Mouse (Mus musculus): Measurements from ENCODE around the gene Aldh3b1.

Aldh3b1 gene

GRCm38 (mm10) chr19:3884325-3884990 lies 45.1 kb downstream of the Aldh3b1 start:
- no peak for DNase-seq (ENCODE audit: extremely low spot score, low read depth, low spot score)

- DNase-seq (ENCODE audit: extremely low spot score, low read depth, low spot score) = no peak
Measured at GRCm38 (mm10) chr19:3882214-3882613, 47.4 kb downstream of the Aldh3b1 start.

GRCm38 (mm10) chr19:3880054-3880848 lies 49.4 kb downstream of the Aldh3b1 start:
- DNase-seq (ENCODE audit: extremely low spot score, low read depth, low spot score) = no peak

GRCm38 (mm10) chr19:3875045-3875444 lies 54.6 kb downstream of the Aldh3b1 start:
- no peak for DNase-seq (ENCODE audit: extremely low spot score, low read depth, low spot score)

GRCm38 (mm10) chr19:3872373-3872772 lies 57.2 kb downstream of the Aldh3b1 start:
- no peak for DNase-seq (ENCODE audit: extremely low spot score, low read depth, low spot score)

GRCm38 (mm10) chr19:3871468-3871867 lies 58.1 kb downstream of the Aldh3b1 start:
- DNase-seq (ENCODE audit: extremely low spot score, low read depth, low spot score) = no peak

- no peak for DNase-seq (ENCODE audit: extremely low spot score, low read depth, low spot score)
Measured at GRCm38 (mm10) chr19:3868290-3868689, 61.3 kb downstream of the Aldh3b1 start.

GRCm38 (mm10) chr19:3864960-3865359 lies 64.6 kb downstream of the Aldh3b1 start:
- no peak for DNase-seq (ENCODE audit: extremely low spot score, low read depth, low spot score)
